Mouse (Mus musculus) neutrophil, adult 5-6 weeks (primary cell): ENCODE measurements around the gene Rusc2. TPM values are rescaled to one million over a fixed set of nuclear protein-coding genes. Genes with fewer than 3 reads are reported as not detected.

ENCODE experiments used
- ATAC-seq: fragments of 151-379, 151-347 bp; 2 replicates; pipeline ENCODE4 v1.8.0; 2017; ENCODE audit warnings: mild to moderate bottlenecking, moderate TSS enrichment; ENCODE audit not compliant: insufficient number of reproducible peaks, poor library complexity, low FRiP score, severe bottlenecking; ENCODE audit errors: extremely low read depth
- total RNA-seq: library from RNA; stranded (forward); fragments of 200-1000 nt; gene quantifications from 2 replicates; pipeline ENCODE4 v1.2.3, GENCODE M21; 2017

Rusc2 gene
- total RNA-seq, 1 experiment from 2014 or later = 0.35 TPM

DNA sequence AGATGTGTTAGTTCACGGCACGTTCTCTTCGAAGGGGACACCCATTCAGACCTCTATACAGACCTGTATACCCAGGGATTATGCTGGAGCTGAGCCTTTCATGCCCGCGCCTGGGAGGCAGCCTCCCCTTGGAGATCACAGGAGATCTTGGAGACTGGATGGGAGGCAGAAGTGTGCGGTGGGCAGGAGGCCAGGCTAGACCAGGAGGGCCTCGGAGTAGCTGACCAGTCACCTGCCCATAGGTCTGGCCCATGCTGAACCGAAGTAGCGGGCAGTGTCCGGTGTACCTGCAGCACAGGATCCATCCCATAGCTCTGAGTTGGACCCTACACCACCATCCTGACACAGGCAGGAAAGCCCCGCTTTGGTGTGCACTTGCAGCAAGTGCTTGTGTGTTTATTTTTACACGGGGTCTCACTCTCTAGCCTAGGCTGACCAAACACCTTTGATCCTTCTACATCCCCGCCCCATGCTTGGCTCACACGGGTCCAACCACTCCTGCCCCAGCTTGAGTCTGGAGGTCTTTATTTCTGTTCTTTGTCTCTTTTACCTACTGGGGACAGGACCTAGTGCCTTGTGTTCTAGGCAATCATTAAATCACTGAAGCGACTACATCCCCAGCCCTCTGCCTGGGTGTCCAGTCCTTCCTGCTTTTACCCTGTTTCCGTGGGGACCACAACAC lies 46.5 kb downstream of the Rusc2 start:
- ATAC-seq = no peak

DNA sequence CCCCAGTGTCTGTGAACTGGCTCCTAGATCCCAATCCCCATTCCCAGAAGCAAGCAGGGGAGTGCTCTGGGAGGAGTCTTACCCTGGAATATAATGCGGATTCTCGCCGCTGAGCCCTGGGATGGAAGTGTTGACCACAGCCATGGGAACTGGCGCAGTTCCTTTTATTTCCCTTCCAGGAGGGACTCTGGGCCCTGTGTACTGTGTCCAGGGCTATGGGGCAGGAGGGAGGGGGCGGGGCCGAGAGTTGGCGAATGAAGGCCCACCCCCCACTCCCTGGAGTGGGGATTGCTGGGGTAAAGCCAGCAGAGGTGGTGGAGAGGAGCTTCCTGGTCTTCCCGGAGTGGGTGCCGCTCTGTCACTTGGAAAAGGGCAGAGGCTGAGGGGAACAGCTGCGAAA lies 47.2 kb downstream of the Rusc2 start, which contains the start of gene Fam166b:
Fam166b (minus strand) TSS at position 189 of the 400 bp plus-strand sequence.
- ATAC-seq = no peak

DNA sequence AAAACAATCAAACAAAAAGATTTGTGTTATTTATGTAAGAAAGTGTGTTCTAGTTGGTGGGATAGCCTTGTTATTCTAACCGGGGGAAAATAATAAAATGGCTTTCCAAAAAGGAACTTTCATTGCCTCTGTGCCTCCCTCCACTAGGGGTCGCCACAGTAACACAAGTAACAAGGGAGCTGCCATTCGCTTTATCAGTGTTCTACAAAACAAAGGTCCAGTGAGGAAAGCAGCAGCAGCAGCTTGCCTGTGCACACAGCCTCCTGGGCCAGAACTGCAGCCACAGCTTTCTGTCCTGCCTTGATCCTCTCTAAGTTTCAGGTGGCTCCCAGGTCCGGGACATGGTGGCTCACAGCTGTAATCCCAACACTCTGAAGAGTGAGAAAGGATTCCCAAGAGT lies 49.9 kb downstream of the Rusc2 start:
- peak; percentile 79 for ATAC-seq

DNA sequence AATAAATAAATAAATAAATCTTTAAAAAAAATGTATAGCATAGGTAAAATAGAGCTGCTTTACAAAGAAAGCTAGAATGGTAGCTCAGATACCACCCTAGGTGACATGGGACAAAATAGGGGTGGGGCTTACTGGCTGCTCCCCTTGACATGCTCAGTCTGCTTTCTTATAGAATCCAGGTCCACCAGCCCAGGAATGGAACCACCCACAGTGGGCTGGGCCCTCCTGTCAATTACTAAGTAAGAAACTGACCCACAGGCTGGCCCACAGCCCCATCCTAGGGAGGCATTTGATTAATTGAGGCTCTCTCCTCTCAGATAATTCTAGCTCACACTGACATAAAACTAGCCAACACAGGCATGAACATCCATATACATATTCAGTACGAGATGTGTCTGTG lies 51.1 kb downstream of the Rusc2 start:
- no peak for ATAC-seq

DNA sequence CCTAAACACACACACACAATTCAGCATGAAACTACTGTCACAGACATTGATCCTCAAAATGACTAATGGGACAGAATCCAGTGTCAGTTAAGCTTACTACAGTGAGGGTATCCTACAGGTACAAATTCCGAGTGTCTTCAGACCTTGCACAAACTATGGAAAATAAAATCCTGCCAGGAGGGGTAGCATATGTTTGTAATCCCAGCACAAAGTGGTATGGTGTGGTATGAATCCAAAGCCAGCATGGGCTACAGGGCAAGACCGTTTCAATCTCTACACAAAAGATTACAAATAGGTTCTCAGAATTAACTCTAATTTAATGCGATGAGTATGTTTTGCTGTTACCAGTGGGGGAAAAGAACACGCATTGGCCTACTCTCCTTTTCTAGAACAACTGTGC lies 59.9 kb downstream of the Rusc2 start, which contains the start of gene Tesk1:
Tesk1 (plus strand) TSS at position 301 of the 400 bp plus-strand sequence.
- no peak for ATAC-seq

DNA sequence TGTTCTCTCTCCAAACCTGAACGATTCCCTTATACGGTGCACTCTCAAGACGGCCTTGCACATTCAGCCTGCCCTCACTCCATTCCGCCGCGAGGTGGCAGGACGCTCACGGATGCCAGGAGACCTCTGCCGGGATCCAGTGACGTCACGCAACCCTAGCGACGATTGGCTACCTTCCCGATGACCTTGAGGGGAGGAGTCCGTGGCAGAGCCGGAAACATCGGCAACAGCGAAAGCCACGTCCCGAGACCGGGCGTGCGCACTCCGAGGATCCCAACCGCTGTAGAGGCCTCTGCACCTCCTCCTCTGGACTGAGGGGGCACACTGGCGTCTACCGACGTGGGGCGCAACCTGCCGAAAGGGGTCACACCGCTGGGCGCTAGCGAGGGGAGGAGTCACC lies 60.3 kb downstream of the Rusc2 start:
- peak; percentile 91 for ATAC-seq

DNA sequence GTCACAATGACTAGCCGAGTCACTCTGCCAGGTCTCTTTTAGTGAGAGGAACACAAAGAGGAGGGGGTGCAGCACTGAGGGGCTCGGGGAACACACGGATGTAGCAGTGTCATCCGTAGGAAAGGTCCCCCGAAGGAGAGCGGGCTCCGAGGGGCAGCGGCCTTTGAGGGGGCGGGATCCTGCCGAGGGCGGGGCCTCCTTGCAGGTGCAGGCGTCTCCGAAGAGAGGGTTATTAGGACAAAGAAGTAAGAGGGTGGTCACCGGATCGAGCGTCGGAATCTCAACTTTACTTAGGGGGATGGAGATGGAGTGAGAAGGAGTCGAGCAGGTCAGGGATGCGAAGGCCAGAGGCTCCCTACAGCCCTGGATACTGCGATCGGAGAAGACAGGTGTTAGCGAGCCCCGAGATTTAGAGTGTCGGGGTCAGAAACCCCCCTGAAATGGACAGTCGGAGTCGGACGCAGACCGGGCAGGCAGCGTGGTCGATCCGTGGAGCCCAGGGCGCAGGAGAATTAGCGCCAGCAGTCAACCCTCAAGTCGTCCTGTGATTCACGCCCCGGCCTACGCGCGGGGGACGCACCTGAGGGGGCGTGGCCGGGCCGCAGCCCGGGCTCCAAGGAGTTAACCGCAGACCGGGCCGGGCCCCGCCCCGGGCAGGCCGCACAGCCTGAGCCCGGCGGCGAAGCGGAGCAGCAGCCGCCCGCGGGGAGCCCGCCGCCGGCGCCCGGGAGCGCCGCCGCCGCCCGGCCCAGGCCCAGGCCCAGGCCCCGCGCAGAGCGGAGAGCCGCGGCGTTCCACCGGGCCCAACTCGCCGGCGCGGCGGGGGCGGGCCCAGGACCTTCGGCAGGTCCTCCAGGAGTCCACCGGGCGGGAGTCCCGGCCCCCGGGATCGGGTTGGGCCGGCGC lies 60.9 kb downstream of the Rusc2 start:
- peak; percentile 2; the same call in 1 of the 2 replicates for ATAC-seq

DNA sequence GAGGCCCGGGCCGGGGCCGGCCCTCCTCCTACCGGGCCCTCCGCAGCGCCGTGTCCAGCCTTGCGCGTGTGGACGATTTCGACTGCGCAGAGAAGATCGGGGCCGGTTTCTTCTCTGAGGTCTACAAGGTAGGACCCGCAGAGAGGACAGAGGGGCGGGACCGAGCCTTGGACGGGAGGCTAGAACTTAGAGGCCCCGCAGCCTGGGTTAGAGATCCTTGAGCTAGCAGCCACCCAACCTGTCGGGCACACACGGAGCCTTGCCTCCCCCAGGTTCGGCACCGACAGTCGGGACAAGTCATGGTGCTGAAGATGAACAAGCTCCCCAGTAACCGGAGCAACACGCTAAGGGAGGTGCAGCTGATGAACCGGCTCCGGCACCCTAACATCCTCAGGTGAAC lies 61.7 kb downstream of the Rusc2 start:
- ATAC-seq = no peak

DNA sequence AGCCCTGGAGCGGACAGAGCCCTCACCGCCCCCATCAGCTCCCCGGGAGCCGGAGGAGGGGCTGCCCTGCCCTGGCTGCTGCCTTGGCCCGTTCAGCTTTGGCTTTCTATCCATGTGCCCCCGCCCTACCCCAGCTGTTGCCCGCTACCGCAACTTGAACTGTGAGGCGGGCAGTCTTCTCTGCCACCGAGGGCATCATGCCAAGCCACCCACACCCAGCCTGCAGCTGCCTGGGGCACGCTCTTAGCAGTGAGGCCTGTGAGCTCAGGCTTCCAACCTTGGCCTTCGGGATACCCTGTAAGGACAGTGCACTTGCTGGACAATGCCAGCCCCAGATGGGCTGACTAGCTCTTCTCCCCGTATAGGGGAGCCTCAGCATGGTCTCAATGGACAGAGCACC lies 65.5 kb downstream of the Rusc2 start:
- ATAC-seq = no peak

DNA sequence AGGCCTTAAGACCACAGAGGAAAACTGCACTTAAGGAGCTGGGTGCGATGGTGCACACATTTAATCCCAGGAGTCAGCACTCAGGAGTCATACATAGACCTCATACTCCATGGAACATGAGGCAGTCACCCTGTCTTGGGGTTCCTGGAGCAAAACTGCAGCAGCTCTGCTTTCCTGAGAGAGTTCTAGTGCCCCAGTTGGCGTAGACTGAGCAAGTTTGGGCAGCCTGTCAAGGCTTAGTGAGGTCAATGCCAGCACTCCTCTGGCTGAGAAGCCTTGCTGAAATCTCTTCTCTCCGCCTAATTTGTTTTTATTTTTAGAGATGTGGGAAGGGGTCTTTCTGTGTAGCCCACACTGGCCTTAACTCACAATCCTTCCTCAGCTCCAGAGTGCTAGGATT lies 66.8 kb downstream of the Rusc2 start:
- ATAC-seq = no peak

DNA sequence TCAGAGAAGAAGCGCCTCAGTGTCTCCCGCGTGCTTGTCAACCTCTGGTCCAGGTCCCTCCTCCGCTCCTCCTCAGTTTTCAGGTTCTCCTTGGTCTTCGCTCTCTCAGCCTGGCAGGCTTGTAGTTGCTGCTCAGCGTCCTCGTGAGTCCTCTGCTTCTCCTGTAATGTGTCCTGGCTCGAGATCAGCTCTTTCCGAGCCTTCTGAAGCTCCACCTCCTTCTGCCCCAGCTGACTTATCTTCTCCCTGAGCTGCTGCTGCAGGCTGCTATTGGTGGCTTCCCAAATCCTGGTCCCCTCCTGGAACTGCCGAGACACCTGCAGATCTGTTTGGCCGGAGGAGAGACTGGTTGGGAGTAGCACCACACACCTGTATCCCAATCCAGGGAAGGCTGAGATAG lies 70.5 kb downstream of the Rusc2 start:
- no peak for ATAC-seq

DNA sequence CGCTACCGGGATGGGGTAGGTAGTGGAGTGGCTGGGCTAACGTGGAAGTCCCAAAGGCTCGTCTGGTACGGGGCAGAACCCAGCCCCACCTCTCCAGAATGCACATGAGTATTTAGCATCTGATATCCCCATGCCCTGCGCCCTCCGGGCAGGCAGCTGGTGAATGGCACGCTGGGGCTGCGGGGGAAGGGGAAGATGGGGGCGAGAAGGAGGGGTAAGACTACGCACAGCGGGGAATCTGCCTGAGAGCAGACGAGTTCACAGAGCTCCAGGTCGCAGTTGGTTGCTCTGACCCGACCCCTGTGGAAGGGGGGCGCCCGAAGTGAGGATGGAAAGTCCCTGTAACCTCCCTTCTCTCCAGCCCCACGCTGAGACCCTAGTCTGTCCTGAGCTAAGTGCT lies 71.6 kb downstream of the Rusc2 start:
- no peak for ATAC-seq

DNA sequence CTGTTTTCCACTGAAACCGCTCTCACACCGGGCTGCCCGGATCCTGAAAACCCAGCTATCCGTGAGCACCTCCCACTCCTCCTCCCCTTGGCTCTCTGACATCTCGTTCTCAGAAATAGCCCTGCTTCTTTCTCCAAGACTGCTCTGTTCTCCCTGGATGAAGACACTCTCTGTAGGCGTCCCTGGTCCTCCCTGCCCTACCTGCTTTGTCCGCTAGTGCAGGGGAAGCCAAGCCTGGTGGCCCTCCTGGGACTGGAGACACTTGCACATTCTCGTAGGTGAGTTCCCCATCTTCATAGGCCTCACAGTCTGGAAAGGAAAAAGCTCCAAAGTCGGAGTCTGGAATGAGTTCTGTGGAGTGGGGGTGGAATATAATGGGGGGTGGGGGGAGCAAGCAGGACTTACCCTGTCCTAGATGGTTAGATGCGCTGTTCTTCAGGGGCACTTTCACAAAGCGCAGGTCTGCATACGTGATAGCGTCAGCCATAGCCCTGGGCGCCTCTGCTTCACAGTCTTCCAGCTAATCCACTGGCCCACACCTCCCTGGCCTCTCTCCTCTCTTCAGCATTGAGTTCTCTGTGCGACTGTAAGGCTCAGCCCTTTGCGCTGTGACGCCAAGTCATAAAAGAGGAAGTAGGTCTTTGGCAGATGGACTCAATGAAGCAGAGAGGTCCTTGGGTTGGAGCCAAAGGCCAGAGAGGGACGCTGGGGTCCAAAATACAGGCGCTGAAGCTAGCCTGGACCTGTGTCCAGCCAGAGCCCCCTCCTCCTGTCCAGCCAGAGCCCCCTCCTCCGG lies 72.5 kb downstream of the Rusc2 start, which contains the start of gene Cd72:
Cd72 (minus strand) TSS at position 588 of the 796 bp plus-strand sequence.
- peak; percentile 72 for ATAC-seq

DNA sequence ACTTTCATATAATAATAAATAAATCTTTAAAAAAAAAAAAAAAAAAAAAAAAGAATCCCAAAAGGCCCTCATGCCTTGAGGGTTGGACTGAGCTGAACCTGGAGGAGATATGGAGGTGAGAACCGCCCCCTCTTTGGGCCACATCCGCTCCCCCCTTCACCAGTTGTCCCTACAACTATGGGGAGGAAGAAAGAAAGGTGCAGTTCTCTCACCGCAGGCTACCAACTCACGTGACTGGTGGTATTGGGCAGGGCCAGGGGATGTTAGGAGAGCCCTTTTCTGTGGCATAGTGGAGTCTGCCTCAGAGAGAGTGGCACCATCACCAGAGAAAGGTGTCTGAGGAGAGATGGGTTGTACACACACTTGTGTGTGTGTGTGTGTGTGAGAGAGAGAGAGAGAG lies 74.7 kb downstream of the Rusc2 start:
- ATAC-seq = peak; percentile 50

DNA sequence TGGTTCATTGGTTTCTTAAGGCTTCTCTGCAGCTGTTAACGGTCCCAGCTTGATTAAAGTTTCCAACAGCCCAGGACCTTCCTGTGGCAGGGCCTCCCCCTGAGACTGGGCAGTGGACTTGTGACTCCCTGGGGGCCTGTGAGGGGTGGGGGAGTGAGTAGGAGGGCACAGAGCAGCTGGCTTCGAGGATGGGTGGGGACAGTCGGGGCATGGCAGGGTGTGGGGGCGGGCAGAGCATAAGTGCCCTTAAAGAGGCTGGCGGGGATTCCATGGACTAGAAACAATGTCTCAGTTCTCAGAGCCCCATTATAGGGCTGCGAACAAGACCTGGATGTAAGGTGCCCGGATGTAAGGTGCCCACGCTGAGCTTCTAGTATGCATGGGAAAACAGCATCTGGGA lies 75.3 kb downstream of the Rusc2 start:
- 0 out of 2 replicates have a peak, but pooled peaks have one; percentile 9 for ATAC-seq

DNA sequence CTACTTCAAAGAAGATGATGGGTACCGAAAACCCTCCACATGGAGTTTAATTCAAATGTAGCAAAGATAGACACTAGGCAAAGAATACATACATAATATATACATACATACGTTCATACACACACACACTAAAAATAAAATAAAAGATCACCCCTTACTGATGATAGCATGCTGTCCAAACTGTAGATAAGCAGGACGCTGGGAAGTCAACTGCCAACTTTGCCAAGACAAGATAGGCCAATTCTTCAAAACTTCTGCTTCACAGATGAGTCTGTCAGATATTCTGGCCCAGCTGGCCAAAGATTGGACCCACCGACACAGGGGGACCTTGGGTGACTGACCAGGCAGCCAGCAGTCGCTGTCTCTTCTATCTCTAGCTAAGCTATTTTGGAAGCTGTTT lies 81.3 kb downstream of the Rusc2 start:
- no peak for ATAC-seq

DNA sequence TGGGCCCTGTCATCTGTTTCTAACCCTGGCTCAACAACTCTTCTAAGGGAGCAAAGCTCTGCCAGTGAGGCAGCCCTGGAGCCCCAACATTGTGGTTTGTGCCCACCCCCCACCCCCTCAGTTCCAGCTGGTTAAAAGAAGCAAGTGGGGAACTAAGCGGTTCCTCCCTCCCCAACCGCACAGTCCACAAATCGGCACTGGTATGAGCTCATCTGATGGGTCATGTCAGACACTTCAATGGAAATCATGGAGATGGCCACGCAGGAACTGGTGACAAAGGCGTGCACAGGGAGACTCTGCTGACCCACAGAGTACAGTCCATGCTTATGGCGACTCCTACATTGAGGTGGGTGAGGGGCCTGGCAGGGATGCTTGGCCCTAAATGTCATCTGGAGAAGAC lies 84.2 kb downstream of the Rusc2 start:
- 0 out of 2 replicates have a peak, but pooled peaks have one; percentile 17 for ATAC-seq

DNA sequence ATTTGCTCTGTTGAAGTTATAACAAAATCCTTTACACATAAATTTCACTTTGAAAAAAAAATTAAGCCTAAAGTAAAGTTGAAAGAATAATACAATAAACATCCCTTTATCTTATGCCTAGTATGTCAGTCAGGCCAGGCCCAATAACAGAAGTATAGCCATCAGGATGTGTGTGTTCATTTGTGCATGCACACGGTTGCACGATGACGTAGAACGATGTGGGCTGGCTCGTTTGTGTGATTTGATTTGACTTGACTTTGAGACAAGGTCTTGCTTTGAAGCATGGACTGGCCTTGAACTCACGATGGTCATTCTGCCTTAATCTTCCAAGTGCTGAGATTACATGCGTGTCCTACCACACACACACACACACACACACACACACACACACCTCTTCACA lies 85.1 kb downstream of the Rusc2 start:
- ATAC-seq = peak; percentile 53; the same call in 1 of the 2 replicates

DNA sequence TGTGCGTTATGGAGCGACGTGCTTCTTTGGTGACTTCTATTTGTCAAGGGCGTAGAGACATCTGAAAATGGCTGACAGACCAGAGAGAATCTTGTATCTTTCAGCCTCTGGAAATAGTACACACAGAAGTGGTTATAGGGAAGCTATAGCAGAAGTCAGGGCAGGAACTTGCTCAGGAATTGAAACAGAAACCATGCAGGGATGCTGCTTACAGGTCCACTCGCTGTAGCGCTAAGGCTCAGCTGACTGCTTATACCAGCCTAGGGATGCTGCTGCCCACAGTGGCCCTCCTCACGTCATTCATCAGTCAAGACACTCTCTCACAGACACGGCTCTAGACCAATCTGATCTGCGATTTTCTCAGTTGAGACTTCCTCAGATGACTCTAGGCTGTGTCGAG lies 88.5 kb downstream of the Rusc2 start:
- ATAC-seq = peak; percentile 8; the same call in 1 of the 2 replicates
